Mouse (Mus musculus) mouse trophoblast stem cell (cell line): ENCODE measurements at regions not wholly inside any gene's neighbourhood (a gene's known extent, or its start where the extent isn't known, plus 50 kb on each side); places are given as distances from the start of the nearest gene placed in this dataset.
"Not testable (repeated sequence)": the region's sequence is repeated elsewhere in the genome, so short reads cannot be mapped to it uniquely, and the experiment has no call there.

Source experiments
- in situ Hi-C, 2 experiments: fragments of 300-500 bp; cut with MseI, MboI; formaldehyde crosslinking; loops; 2 replicates in 1 of 2; 3 replicates in 1 of 2; pipeline ENCODE4 v1.15.1; 2025

DNA sequence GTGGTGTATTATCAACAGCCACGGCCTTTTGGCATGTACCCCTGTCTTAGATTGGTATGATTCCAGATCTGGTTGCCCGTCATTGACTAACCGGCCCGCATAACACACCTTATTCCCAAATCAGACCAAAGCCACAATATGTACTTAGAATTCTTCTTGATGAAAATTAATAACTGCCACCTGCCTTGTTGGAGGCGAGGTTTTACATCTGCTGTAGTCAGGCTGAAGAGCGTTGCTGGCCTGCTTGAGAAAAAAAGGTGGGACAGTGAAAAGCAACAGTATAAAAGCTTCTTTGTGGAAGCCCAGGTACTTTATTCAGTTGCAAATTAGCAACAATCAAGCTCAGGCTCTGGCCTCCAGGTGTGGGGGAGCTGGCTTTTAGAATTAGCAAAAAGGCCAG, 223.6 kb upstream of the Car8 start:
- in situ Hi-C loops: not testable (repeated sequence)

GRCm38 (mm10) chr4:8454346-8454745, 215.5 kb upstream of the Car8 start:
- in situ Hi-C loops: no loop called here

GRCm38 (mm10) chr4:8432393-8432792, 193.6 kb upstream of the Car8 start:
- in situ Hi-C loops: loop anchor here in 1 of 2 experiments (5.0 kb wide), 1 partner anchor 65 kb away; no protein-coding TSS in a partner anchor

GRCm38 (mm10) chr4:8431032-8431332, 192.1 kb upstream of the Car8 start:
- in situ Hi-C loops: loop anchor here in 1 of 2 experiments (5.0 kb wide), 1 partner anchor 66 kb away; no protein-coding TSS in a partner anchor

DNA sequence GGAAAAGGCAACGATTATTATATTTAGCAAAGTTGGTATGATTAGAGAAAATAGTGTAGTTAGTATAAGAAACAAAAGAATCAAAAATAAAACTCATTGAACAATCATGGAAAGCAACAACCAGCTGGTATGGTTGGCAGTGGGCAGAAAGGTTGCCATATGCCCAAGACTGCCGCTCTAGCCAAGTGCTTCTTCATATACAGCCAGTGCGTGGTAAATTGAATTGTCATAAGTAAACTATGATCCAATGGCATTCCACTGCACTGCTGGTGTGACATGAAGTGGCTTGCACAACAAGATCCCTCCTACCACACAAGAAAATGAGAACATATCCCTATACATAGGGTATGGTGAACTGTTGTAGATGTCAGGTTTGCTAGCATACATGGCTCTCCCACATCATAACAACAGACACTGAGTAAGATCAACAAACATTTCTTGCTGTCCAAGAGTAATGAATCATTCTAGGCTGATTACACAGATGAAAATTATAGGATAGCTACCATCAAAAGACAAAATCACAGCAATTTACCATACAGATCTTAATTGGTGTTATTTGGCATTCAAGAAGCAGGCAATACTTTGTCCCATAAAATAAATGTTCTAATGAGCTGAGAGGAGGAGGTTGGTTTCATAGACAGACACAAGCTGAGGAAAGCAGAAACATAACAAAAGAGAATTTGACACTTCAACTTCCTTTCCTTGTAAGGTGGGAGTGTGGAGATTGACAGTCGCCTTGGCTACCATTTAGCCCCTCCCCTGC, 191.6 kb upstream of the Car8 start:
- in situ Hi-C loops: loop anchor here in 1 of 2 experiments (5.0 kb wide), 1 partner anchor 67 kb away; no protein-coding TSS in a partner anchor

DNA sequence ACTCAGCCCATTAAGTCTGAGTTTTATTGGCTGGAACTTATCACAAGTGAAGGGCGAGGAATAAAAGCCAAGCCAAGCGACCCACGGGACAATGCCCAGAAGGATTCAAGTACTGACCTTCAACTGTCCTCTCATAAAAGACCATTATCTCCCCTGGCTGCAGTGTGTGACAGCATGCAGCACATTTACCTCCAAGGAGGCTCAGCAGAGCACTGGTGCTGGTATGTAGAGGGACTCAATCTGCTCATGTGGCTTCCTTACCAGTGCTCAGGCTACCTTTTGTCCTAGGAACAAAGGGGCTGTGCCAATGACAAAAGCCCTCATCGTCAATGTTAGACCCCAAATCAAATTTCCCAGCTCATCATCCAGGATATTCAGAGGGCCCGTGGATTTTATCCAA, 190.9 kb upstream of the Car8 start:
- in situ Hi-C loops: loop anchor here in 1 of 2 experiments (5.0 kb wide), 1 partner anchor 68 kb away; no protein-coding TSS in a partner anchor

DNA sequence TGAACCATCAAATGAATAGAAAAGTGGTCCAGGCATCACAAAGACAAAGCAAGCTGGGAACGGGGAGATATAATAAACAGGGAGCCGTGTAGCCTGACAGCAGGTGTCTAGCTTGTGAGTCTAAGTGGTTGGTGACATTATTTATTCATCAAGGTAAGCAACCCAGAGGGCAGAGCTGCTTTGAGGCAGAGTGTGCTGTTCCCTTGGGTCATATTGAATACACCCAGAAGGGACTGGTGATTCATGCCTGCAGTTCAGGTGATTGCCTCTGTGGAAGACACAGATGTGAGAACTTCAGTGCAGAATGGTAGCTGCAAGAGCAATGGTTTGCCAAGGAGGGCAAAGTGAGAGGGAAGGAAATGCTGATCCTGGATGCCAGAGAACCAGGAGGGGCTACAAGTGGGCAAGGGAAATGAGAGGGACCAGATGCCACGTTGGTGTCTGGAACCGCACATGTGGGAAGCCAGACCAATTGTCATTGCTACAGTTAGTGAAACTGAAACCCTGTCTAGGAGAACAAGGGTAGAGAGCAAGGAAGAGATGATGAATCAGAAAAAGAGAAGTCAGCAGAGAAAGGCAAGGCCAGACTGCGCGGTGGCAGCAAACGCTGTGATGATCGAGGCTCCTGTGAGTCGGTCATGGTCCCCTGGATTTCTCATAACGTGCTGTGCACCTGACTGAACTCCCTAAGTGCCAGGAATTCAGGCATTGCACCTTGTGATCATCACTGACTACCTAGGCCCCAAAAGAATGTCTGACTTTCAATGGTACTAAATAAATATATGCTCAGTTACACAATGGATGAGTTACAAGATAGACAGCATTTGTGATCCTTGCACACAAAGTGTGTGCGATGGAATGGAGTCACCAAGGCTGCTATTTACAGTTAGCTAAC, 190.0 kb upstream of the Car8 start:
- in situ Hi-C loops: no loop called here

DNA sequence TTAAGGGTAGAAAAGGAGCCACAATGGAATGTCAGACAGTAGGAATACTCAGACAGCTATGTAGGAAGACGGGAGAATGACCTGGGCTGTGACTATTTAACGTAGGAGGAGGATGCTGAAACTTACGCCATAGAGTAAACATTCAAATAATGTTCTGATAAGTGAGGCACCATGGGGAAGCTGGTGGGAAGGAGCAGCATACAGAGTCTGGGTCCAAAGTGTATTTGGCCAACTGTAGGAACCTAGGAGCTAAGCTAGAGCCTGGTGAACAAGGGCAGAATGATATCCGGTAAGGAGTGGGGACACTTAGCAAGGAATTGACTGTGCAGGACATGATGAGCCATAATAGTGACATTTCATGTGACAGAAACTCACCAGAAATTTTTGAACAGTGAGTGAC, 189.0 kb upstream of the Car8 start:
- in situ Hi-C loops: no loop called here

DNA sequence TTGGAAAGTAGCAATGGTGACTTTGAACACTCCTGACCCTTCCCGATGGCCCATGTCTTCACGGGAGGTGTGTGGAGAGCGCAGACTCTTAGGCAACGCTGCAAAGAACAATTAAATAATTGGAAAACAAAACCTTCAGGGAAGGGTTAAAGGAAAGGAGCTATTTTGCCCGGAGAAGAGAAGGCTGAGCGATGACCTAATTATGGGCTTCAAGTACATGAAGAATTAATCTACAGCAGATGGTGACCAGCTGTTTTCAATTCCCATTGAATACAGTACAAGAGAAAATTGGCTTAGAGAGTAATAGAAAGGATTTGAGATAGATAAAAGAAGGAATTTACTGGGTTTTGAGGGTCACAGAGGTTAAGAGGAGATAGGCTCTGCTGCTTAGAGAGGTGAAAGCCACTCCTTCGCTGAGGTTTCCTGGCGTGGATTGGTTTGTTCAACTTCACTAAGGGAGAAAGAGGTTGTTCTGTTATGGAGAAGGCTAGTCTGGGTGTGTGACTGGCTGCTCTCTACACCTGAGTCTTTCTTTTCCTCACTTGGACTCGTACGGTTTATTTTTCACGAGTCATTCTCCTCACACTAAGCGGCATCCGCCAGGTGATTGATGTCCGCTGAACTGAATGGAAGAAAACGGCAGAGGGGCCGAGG, 184.7 kb upstream of the Car8 start:
- in situ Hi-C loops: no loop called here

DNA sequence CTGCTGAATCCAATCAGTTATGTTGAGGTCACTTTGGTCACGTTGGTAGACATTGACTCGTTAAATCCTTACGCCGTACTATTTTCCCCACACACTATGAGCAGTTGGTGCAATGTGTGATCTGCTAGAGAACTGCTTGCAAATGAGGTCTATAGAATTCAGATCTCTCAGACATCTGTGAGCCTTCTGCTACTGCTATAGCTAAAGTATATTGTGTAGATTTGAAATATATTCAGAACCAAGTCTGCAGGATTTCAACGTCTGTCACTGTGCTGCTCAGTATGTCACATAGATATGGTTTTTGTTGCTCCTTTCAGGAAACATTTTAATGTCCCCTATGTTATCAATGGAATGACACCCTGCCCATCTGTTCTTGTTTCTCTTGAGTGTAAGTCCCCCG, 182.4 kb upstream of the Car8 start:
- in situ Hi-C loops: no loop called here

- in situ Hi-C loops: no loop called here
These were observed 179.7 kb upstream of the Car8 start for GRCm38 (mm10) chr4:8418374-8419031.

- in situ Hi-C loops: no loop called here
These were observed 179.0 kb upstream of the Car8 start for GRCm38 (mm10) chr4:8417821-8418220.

DNA sequence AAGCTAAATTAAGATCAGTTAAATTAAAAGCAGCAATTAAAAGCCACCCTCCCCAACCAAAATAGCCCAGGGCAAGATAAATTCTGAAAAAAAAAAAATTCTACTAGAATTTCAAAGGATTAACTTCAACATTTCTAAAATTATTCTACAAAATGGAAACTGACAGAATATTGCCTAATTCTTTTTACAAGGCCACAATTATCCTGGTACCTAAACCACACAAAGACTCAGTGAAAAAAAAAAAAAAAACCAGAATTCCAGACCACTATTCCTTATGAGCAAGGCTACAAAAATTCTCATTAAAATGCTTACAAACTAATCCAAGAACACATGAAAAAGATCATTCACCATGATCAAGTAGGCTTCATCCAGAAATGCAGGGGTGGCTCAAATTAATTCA, 174.5 kb upstream of the Car8 start:
- in situ Hi-C loops: no loop called here

DNA sequence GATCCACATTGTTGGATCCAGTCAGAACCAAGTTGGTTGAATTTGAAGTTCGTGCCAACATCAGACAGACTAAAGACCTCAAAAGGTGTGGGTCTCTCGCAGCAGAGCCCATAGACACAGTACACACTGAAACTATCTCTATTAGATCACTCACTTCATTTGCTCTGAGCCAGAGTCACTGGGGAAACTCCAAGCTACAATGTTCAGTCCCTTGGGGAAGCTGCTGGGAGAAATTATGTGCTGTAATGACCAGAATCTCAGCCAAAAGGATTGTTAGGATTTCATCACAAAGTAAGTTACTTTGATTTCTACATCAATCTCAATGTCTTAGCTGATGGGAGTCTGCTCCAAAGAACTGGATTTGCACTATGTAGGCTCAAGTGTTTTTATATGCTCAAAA, 161.2 kb upstream of the Car8 start:
- in situ Hi-C loops: no loop called here

DNA sequence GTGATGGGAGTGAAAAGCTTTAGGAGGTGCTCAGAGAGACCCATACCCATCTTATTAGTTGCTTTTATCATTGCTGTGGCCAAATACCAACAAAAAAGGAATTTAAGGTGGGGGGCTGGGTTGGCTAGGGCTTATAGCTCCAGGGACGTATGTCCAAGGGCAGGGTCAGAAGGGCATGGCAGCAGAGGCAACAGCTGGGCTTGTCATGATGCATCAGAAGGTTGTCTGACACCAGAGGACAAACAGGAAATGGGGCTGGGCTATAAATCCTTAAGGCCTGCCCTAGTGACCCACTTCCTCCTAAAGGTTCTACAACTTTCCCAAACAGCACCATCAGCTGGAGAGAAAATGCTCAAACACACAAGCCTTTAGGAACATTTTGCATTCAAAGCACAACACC, 160.6 kb upstream of the Car8 start:
- in situ Hi-C loops: loop anchor here in 1 of 2 experiments (25.0 kb wide), 1 partner anchor 713 kb away; no protein-coding TSS in a partner anchor

GRCm38 (mm10) chr4:8398969-8399368, 160.1 kb upstream of the Car8 start:
- in situ Hi-C loops: loop anchor here in 1 of 2 experiments (25.0 kb wide), 1 partner anchor 713 kb away; no protein-coding TSS in a partner anchor

- in situ Hi-C loops: loop anchor here in 1 of 2 experiments (25.0 kb wide), 1 partner anchor 729 kb away; no protein-coding TSS in a partner anchor
These were observed 144.3 kb upstream of the Car8 start for GRCm38 (mm10) chr4:8383162-8383561.

- in situ Hi-C loops: loop anchor here in 1 of 2 experiments (25.0 kb wide), 1 partner anchor 730 kb away; no protein-coding TSS in a partner anchor
These were observed 143.2 kb upstream of the Car8 start for GRCm38 (mm10) chr4:8382125-8382417.

DNA sequence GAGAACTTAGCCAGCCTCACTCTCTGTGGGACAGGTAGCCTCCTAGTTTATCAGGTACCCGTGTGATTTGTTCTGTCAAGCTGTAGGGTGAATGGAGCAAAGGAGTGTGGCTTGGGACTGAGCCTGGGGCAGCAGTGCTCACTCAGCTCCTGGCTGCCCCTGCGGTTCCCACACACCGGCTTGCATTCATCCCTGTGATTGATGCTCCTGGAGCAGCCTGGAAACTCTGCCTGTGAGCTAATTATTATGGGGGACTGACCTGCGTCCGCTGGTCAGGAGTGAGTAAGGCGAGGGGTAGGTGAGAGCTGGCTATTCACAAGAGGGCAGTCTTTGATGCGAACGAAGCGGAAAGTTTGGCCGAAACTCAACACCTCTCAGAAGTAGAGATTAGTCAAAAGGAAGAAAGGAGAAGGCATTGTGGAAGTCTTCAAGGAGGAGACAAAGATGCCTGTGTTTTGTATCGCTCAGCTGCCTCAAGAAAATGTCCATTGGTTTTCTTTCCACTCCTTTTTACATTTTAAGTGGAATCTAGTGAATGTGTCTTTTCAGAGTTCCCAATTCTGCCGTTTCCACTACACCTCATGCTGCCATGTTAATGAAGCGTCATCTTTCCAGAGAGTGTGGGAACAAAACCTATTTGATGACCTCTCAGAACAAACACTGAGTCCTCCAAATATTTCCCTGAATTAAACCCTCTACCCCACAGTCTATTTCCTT, 142.7 kb upstream of the Car8 start:
- in situ Hi-C loops: loop anchor here in 1 of 2 experiments (25.0 kb wide), 1 partner anchor 731 kb away; no protein-coding TSS in a partner anchor

- in situ Hi-C loops: loop anchor here in 1 of 2 experiments (25.0 kb wide), 1 partner anchor 731 kb away; no protein-coding TSS in a partner anchor
These were observed 142.0 kb upstream of the Car8 start for GRCm38 (mm10) chr4:8380711-8381338.
